Mouse (Mus musculus) embryo, embryonic 9.5 days (tissue): ENCODE results near the gene Stk11.

Experiments used
- DNase-seq: peaks from one replicate; pipeline ENCODE4 v3.0.0-alpha.2; 2017; ENCODE audit errors: extremely low spot score

Stk11 gene

DNA sequence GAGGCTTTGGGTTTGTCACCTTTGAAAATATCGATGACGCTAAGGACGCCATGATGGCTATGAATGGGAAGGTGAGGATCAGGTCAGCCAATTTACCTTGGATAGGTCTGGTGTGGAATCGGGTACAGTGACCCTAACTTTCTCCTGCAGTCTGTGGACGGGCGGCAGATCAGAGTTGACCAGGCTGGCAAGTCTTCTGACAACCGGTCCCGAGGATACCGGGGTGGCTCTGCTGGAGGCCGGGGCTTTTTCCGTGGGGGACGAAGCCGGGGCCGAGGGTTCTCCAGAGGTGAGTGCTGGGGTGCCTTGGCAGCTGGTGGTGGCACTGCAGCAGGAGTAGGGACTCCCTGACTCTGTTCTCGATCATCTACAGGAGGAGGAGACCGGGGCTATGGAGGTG is 54.4 kb downstream of the Stk11 start:
- DNase-seq: no peak

DNA sequence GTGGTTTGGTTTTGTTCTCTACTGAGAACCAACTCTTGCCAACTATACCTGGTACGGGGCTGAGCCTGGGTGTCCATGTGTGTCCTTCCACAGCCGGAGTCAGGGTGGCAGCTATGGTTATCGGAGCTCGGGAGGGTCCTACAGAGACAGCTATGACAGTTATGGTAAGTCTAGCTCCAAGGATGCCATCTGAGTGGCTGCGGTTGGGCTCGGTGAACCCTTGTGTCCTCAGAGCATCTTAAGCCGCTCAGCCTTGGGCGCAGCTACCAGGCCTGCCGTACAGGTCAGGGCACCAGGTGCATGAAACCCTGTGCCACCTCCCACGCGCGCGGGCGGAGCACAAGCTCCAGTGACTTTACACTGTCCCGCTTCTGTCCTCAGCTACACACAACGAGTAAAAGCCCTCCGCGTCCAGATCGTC is 55.0 kb downstream of the Stk11 start:
- no peak for DNase-seq

DNA sequence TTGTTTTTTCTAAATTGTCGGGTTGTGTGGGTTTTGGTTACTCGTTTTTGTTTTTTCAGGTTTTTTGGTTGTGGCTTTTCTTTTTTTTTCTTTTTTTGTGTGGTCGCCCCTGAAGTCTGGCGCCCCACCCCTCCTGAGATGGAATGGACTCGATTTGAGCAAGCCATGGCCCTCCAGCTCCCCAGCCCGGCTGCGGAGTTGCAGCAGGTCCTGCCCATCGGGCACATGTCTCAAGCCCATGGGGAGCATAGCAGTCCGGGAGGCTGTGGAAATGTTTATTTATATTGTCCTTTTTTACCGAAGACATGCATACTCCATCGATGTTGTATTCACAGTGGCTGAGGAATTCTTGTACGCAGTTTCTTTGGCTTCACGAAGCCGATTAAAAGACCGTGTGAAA is 55.6 kb downstream of the Stk11 start:
- no peak for DNase-seq

DNA sequence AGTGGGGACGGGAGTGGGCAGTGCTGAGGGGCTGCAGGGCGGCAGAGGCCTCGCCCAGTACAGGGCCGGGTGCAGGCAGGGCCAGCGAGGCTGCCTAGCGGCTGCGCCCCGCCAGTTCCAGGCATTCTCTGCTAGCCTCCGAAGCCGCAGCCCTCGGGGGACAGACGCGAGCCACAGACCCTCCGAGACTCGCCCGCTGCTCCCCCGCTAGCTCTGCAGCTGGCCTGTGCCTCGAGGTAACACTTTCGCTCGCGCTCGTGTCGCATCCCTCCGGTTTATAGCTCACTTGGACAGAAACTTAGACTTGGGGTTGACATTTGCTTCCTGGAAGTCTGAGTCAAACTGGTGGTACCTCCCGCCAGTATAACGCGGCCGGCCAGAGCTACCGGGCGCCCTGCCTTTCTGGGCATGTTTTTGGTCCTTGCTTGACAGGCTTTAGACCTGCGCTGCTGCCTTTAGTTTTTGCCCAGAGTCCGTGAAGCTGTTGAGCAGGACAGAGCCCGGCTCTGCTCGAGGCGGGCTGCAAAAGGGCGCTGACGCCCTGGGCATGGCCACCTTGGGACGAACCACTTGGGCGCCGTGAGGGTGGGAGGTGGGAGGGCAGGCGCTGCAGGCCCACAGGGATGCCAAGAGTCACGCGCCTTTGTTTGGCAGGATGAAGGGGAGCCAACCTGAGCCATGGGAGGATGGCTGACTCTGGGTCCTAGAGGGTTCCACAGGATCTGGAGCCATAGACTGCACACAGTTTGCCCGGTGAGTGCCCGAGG is 56.3 kb downstream of the Stk11 start:
- DNase-seq: no peak

DNA sequence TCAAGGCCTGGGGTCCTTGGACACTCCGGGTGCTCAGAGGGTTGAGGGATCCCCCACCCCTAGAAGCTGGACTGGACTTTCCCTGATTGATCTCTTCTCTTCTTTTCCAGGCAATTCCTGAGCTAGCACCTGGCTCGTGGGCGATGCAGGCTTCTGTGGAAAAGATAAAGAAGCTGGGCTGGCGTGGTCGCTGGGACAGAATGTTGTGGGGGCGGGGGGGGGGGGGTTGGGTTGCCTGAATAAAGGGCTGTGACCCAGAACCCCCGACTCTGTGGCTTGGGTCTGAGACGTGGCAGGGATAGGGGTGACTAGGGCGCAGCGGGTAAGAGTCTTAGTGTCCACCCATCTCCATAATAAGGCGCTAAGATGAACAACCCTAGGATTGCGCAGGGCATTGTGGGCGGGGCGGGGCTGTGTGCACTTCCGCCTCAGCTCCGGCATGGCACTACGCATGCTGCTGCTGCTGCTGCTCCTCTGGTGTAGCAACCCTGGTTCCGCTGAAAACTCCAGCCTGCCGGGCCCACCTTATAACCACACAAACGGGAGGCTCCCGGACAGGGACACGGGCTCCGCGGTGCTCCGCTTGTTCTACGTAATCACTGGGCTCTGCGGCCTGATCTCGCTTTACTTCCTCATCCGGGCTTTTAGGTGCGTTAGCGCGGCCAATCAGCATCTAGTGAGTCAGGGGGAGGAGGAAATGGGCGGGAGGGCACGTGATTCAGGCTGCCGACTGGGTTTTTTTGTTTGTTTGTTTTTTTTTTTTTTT is 57.1 kb downstream of the Stk11 start, which contains the start of gene 1600002K03Rik:
Gene 1600002K03Rik, plus strand, starts transcription at position 418 of the 766 bp plus-strand sequence.
- peak; percentile 92 for DNase-seq

DNA sequence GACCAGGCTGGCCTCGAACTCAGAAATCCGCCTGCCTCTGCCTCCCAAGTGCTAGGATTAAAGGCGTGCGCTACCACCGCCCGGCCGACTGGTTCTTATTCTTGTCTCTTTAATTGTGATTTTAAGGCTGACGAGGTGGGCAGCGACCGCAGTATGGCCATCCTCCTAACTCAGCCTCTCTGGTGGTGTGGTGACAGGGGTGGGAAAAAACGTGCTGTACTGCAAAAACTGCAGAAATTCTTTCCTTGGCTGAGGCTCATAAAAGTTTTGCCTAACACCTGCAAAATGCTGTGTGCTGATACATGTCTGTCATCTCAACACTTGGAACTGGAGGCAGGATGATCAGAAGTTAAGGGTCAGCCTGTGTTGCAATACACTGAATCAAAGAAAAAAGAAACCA is 57.8 kb downstream of the Stk11 start:
- no peak for DNase-seq

DNA sequence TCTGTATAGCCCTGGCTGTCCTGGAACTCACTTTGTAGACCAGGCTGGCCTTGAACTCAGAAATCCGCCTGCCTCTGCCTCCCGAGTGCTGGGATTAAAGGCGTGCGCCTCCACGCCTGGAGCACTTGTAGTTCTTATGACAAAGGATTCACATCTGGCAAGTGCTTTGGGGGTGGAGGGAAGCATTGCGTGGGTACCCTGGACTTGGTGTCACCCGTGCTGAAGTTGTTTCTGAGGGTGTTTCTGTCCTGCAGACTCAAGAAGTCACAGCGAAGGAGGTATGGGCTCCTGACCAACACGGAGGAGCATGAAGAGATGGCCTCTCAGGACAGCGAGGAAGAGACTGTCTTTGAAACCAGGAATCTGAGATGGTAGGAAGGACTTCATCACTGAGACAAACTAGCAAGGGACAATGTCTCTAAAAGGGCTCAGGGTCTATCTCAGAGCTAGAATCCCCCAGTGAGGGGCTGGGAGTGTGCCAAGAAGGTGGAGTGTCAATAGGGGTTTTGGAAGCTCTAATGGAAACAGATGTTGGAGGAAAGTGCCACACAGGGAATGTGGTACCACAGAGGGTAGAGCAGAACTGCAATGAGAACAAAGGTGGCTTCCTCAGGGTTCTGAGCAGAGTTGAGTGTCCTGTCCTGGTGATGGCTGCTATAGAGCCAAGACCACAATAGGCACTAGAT is 58.5 kb downstream of the Stk11 start:
- no peak for DNase-seq

DNA sequence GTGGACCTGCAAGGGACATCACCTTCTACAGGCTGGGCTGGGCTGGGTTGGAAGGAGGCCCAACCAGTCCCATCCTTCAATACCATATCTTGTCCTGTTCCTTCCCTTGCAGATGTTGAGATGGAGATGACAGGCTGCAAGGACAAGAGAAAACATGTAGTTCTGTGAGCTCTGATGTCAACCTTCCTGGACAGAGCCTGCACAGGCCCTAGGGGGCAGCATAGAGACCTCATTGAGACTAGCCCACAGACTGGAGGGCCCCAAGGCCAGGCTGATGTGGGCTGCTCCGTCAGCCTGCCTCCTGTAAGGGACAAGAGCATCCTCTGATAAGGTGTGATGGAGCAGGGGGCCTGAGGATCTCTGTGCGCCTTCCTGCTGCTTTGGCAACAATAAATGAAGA is 59.1 kb downstream of the Stk11 start:
- DNase-seq: peak; percentile 49

DNA sequence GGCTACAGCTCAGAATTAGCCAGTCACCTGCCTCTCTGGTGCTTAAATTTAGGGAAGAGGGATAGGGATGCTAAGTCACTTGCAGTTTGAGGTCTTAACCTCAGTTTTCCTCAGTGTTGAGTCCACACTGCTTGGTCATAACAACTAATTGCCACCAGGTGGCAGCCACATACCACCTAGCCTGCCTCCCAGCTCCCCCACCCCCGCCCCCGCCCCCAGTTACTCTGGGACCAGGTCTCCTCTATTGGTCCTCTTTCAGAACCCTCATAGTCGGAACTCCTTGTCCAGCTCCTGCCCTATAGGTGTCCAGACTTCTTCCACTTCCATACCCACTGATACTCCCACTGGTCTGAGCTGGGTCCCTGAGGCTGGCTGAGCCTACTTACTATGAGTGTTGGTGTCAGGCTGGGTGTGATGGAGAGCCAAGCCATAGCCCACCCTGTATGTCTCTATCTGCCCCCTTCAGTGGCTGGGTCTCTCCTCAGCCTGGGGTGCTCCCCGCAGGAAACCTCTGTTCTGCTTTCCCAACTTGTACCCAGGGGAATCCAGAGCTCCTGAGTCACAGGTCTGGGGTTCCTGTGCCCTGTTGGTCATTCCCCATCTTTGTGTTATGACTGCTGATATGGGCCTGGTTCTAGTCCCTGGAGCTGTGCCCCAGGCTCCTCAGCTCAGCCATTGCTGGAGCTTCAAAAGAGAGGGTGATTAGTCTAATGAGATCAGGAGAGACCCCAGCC is 60.1 kb downstream of the Stk11 start:
- DNase-seq: peak; percentile 48

DNA sequence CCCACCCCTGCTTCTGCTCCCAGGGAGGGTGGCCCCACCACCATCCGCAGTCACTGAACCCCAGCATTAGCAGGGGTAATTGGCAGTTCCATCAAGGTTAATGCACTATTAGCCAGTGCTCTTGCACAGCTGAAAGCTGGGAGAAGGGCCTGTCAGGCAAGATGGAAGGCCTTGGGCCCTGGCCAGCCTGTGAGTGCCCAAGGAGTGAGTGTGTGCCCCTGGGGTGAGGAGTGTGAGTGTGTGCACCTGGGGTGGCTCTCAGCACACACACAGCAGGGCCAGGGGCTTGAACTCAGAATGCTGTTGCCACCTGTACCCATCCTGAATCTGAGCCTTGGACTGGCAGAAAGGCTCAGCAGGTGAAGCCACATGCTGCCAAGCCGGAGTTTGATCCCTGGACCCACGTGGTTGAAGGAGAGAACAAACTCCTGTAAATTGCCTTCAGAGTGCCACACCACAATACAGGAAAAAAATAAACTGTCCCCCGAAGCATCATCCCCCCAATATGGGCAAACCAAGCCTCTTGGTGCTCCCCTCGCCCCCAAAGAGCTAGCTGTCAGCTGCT is 60.7 kb downstream of the Stk11 start:
- no peak for DNase-seq

DNA sequence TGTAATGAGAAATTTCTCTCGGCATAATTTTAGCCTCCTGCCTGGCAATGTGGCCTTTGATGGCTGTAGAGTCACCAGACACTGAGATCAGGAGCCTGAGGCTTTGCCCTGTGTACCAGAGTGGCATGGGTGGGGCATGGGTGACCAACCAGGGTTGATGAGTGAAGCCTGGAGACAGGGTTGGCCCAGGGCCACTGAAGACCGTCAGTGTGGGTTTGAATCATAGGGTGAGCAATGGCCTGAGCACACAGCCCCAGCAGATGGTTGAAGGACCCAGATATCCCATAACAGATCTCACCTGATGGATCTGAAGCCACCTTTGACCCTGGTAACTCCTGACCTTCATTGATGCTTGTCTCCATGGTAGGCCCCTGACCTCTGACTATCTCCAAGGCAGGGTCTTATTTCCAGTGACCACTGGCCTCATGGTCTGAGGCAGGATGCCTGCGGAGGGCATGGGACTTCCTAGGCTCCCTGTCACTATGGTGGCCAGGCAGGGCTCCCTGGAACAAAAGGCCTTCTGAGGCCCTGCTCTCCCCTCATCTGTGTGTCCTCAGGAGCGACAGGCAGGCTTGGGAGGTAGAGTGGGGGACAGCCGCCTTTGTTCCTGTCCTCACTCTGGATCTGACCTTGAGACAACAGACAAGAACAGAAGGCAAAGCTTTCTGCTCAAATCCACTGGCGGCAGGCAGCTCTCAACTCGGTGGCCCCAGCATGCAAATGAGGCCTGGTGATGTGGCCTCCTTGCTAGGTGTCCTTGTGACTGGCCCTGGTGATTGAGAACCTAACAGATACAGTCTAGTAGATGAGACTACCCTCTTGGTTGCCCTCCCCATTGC is 62.1 kb downstream of the Stk11 start:
- DNase-seq: no peak

DNA sequence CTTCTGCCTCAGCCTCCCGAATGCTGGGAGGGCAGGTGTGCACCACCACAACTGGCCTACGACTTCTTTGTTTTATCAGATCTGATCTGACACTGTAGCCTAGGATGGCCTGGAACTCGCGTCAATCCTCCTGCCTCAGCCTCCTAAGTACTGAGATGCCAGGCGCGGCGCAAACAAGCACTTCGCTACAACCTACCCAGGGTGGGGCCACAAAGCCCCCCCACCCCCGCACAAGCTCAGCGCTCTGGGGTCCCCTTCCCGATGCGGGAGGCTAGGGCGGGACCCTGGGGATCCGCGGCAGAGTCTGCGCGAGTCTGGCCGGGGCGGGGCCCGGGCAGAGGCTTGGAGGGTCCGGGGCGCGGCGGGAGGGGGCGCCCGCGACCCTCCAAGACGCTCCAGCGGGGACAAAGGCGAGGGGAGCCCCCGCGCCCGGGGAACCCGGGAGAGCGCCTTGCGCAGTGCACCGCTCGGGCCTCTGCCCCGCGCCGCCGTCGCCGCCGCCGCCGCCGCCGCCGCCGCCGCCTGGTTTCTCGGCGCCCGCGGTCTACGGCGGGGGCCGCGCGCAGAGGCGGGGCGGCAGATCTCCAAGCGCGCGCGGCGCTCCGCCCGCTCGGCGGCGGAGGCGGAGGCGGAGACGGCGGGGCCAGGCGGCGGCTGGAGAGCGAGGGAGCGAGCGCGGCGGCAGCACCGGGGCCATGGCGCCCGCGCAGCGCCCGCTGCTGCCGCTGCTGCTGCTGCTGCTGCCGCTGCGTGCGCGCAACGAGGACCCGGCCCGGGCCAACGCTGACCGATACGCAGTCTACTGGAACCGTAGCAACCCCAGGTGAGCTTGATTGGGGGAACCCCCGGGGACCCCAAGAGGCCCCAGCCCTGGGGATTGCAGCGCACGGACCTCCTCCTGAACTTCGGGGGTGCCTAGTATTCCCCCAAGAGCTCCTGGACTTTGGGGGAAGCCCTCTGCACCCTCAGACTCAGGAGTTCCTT is 63.8 kb downstream of the Stk11 start, which contains the start of gene Efna2:
Gene Efna2, plus strand, starts transcription at position 415 of the 984 bp plus-strand sequence.
- peak; percentile 75 for DNase-seq
